Mouse (Mus musculus): ENCODE measurements around the gene Ip6k2. TPM values are rescaled to one million over a fixed set of nuclear protein-coding genes. Genes with fewer than 3 reads are reported as not detected.

The Ip6k2 gene
- polyA plus RNA-seq, 1 experiment from 2014 or later, result 217 TPM

DNA sequence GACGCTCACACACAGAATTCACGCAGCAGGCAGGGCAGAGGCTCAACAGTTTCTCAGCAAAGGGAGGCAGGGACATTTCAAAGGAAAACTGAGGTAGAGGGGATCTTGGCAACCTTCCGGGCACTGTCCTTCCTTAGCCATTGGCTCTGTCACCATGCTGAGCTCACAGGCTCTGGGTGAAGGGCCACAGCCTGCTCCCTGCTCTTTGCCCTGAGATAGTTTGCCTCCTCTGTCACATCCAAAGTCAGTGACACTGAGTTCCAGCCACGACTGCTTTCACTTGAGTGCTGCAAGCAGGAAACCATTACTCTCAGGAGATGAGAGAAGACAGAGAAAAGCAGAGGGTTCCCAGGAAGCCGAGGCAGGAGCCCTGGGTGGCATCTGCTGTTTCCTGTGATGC is 36.5 kb downstream of the Ip6k2 start:
- no peak overlapping the region for H3K4me2 ChIP-seq (ENCODE audit: low read length)

DNA sequence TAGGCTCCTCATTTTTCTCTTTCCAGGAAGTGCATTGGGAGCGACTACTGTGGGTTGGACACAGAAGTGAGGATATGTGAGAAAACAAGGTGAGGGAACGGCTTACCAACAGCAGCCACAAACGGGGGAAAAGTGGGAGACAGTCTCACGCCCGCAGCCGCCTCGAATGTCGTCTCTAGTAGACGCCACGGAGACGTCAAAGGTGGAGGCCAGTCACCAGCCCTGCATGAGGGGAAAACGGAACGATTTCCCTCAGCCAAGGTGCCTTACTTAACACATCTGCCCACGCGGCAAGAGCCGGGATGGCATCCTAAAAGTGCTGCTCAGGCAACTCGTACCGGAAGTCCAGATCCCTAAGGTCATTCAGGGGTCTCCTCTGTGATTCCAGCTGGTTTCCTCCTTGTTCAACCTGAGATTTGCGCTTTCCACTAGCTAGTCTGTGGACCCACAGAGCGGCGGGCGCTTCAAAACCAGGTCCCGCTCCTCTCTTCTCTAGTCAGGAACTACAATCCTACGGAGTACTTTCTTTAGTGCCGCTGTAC is 40.6 kb downstream of the Ip6k2 start:
- Histone ChIP-seq H3K4me1 (ENCODE audit: control insufficient read depth, insufficient read depth, low read length) (peaks cover 12% of the 10 kb centered on the region; the same call in 1 of the 2 replicates), H3K4me3 (ENCODE audit: low read depth, low read length) (peak overlapping the region; percentile 75), H3K27ac (ENCODE audit: low read depth, low read length) (peak overlapping the region; percentile 2; the same call in 1 of the 2 replicates), H3K9me3 (replicated peaks; ENCODE audit: control insufficient read depth, low read length) (no peaks in the 10 kb centered on the region), H3K36me3 (ENCODE audit: control insufficient read depth, insufficient read depth, low read length) (peaks cover 18% of the 10 kb centered on the region), H3K9ac (ENCODE audit: low read length) (peak overlapping the region; percentile 89), H3K27me3 (replicated peaks; ENCODE audit: control insufficient read depth, insufficient read depth, low read length) (peaks cover 9% of the 10 kb centered on the region; the same call in 1 of the 2 replicates), H3K4me2 (ENCODE audit: low read length) (peak overlapping the region; percentile 73)
- 5% methylated on average over 25 of the region's 25 CpGs for WGBS
- DNase-seq (ENCODE audit: low spot score) (no peak), ATAC-seq (no peak)

More for the DNA sequence above, 36.5 kb downstream of the Ip6k2 start:
- WGBS, result 75% methylated on average over 5 of the region's 5 CpGs
- Histone ChIP-seq H3K27ac (ENCODE audit: low read depth, low read length) (no peak overlapping the region), H3K4me3 (ENCODE audit: low read depth, low read length) (no peak overlapping the region), H3K4me1 (ENCODE audit: control insufficient read depth, insufficient read depth, low read length) (0 out of 2 replicates have a peak, but pooled peaks cover 3% of the 10 kb centered on the region), H3K9me3 (replicated peaks; ENCODE audit: control insufficient read depth, low read length) (no peaks in the 10 kb centered on the region), H3K36me3 (ENCODE audit: control insufficient read depth, insufficient read depth, low read length) (peaks cover 28% of the 10 kb centered on the region), H3K9ac (ENCODE audit: low read length) (no peak overlapping the region), H3K27me3 (replicated peaks; ENCODE audit: control insufficient read depth, insufficient read depth, low read length) (peaks cover 9% of the 10 kb centered on the region; the same call in 1 of the 2 replicates)
- ATAC-seq, result no peak
- DNase-seq (ENCODE audit: low spot score), result no peak

GRCm38 (mm10) chr9:108824755-108825413 is 41.3 kb downstream of the Ip6k2 start:
- peaks cover 15% of the 10 kb centered on the region; the same call in 1 of the 2 replicates for H3K27me3 ChIP-seq (replicated peaks; ENCODE audit: control insufficient read depth, insufficient read depth, low read length)
- ATAC-seq (peak; percentile 82), DNase-seq (ENCODE audit: low spot score) (peak; percentile 97)
- H3K27ac ChIP-seq (ENCODE audit: low read depth, low read length), result peak overlapping the region; percentile 70
- WGBS, result under 1% methylated on average over 31 of the region's 31 CpGs
- no peaks in the 10 kb centered on the region for H3K9me3 ChIP-seq (replicated peaks; ENCODE audit: control insufficient read depth, low read length)
- H3K4me1 ChIP-seq (ENCODE audit: control insufficient read depth, insufficient read depth, low read length), result peaks cover 17% of the 10 kb centered on the region; the same call in 1 of the 2 replicates
- H3K4me2 ChIP-seq (ENCODE audit: low read length), result peak overlapping the region; percentile 73
- peak overlapping the region; percentile 89 for H3K9ac ChIP-seq (ENCODE audit: low read length)
- peaks cover 24% of the 10 kb centered on the region for H3K36me3 ChIP-seq (ENCODE audit: control insufficient read depth, insufficient read depth, low read length)
- peak overlapping the region; percentile 75 for H3K4me3 ChIP-seq (ENCODE audit: low read depth, low read length)

- WGBS, result 1% methylated on average over 66 of the region's 70 CpGs
- ATAC-seq, result peak; percentile 84
- peak within 1 kb of the TSS; percentile 89 for H3K9ac ChIP-seq (ENCODE audit: low read length)
- DNase-seq (ENCODE audit: low spot score), result peak; percentile 96
- H3K36me3 ChIP-seq (ENCODE audit: control insufficient read depth, insufficient read depth, low read length), result peaks cover 31% of the 10 kb centered on the region
- no peaks in the 10 kb centered on the region for H3K9me3 ChIP-seq (replicated peaks; ENCODE audit: control insufficient read depth, low read length)
- peak within 1 kb of the TSS; percentile 72 for H3K27ac ChIP-seq (ENCODE audit: low read depth, low read length)
- H3K4me1 ChIP-seq (ENCODE audit: control insufficient read depth, insufficient read depth, low read length), result peaks cover 25% of the 10 kb centered on the region
- peaks cover 18% of the 10 kb centered on the region; the same call in 1 of the 2 replicates for H3K27me3 ChIP-seq (replicated peaks; ENCODE audit: control insufficient read depth, insufficient read depth, low read length)
- H3K4me2 ChIP-seq (ENCODE audit: low read length), result peak within 1 kb of the TSS; percentile 73
- H3K4me3 ChIP-seq (ENCODE audit: low read depth, low read length), result peak within 1 kb of the TSS; percentile 75
These were observed 42.5 kb downstream of the Ip6k2 start, which contains the start of gene Celsr3 for GRCm38 (mm10) chr9:108825820-108826699. TSS of gene Celsr3 (plus strand) at chr9:108826320.

DNA sequence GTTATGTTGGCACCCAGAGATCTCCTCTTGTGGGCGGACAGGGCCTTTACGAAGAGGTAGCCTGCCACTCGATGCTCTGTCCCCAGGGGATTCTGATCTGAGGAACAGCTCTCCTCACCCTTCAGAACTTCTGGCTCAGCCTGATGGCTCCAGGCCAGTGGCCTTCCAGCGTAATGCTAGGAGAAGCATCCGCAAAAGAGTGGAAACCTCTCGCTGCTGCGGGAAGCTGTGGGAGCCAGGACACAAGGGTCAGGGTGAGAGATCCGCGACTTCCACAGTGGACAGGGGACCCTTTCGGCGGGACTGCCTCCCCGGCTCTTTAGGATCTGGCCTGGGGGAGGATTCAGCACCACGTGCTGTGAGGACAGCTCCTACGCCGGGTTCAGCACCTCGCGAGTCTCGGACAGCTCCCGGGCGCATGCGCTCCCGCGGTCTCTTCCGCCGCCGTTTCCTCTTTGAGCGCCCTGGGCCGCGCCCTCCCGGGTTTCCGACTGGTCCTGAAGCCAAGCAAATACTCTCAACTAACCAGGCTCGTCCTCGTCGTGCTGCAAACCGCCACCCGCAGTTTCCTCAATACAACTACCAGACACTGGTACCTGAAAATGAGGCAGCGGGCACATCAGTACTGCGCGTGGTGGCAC is 43.2 kb downstream of the Ip6k2 start:
- WGBS, result under 1% methylated on average over 36 of the region's 39 CpGs
- Histone ChIP-seq H3K27ac (ENCODE audit: low read depth, low read length) (peak overlapping the region; percentile 72), H3K4me3 (ENCODE audit: low read depth, low read length) (peak overlapping the region; percentile 75), H3K4me2 (ENCODE audit: low read length) (peak overlapping the region; percentile 73), H3K27me3 (replicated peaks; ENCODE audit: control insufficient read depth, insufficient read depth, low read length) (peaks cover 25% of the 10 kb centered on the region; the same call in 1 of the 2 replicates), H3K4me1 (ENCODE audit: control insufficient read depth, insufficient read depth, low read length) (peaks cover 32% of the 10 kb centered on the region), H3K9ac (ENCODE audit: low read length) (peak overlapping the region; percentile 89), H3K9me3 (replicated peaks; ENCODE audit: control insufficient read depth, low read length) (no peaks in the 10 kb centered on the region), H3K36me3 (ENCODE audit: control insufficient read depth, insufficient read depth, low read length) (peaks cover 37% of the 10 kb centered on the region)
- ATAC-seq, result peak; percentile 11; the same call in 1 of the 2 replicates
- DNase-seq (ENCODE audit: low spot score), result peak; percentile 67

- DNase-seq (ENCODE audit: low spot score), result no peak
- Histone ChIP-seq H3K4me1 (ENCODE audit: control insufficient read depth, insufficient read depth, low read length) (peaks cover 37% of the 10 kb centered on the region), H3K36me3 (ENCODE audit: control insufficient read depth, insufficient read depth, low read length) (peaks cover 42% of the 10 kb centered on the region), H3K27me3 (replicated peaks; ENCODE audit: control insufficient read depth, insufficient read depth, low read length) (peaks cover 25% of the 10 kb centered on the region; the same call in 1 of the 2 replicates), H3K9me3 (replicated peaks; ENCODE audit: control insufficient read depth, low read length) (no peaks in the 10 kb centered on the region), H3K4me2 (ENCODE audit: low read length) (peak overlapping the region; percentile 73), H3K4me3 (ENCODE audit: low read depth, low read length) (peak overlapping the region; percentile 75), H3K9ac (ENCODE audit: low read length) (peak overlapping the region; percentile 89), H3K27ac (ENCODE audit: low read depth, low read length) (no peak overlapping the region; the same call in 1 of the 2 replicates)
- 13% methylated on average over 34 of the region's 34 CpGs for WGBS
- no peak for ATAC-seq
These were observed 43.9 kb downstream of the Ip6k2 start for GRCm38 (mm10) chr9:108827454-108827853.

DNA sequence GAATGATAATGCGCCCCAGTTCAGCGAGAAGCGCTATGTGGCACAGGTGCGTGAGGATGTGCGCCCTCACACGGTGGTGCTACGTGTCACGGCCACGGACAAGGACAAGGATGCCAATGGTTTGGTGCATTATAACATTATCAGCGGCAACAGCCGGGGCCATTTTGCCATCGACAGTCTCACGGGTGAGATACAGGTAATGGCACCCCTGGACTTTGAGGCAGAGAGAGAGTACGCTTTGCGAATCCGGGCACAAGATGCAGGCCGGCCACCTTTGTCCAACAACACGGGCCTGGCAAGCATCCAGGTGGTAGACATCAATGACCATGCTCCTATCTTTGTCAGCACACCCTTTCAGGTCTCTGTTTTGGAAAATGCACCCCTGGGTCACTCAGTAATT is 44.3 kb downstream of the Ip6k2 start:
- no peak overlapping the region for H3K27ac ChIP-seq (ENCODE audit: low read depth, low read length)
- peaks cover 47% of the 10 kb centered on the region for H3K36me3 ChIP-seq (ENCODE audit: control insufficient read depth, insufficient read depth, low read length)
- peaks cover 40% of the 10 kb centered on the region for H3K4me1 ChIP-seq (ENCODE audit: control insufficient read depth, insufficient read depth, low read length)
- H3K4me3 ChIP-seq (ENCODE audit: low read depth, low read length), result peak overlapping the region; percentile 75
- DNase-seq (ENCODE audit: low spot score), result no peak
- peaks cover 25% of the 10 kb centered on the region; the same call in 1 of the 2 replicates for H3K27me3 ChIP-seq (replicated peaks; ENCODE audit: control insufficient read depth, insufficient read depth, low read length)
- H3K9ac ChIP-seq (ENCODE audit: low read length), result no peak overlapping the region; the same call in 1 of the 2 replicates
- ATAC-seq, result no peak
- 71% methylated on average over 18 of the region's 18 CpGs for WGBS
- no peaks in the 10 kb centered on the region for H3K9me3 ChIP-seq (replicated peaks; ENCODE audit: control insufficient read depth, low read length)
- peak overlapping the region; percentile 73 for H3K4me2 ChIP-seq (ENCODE audit: low read length)

GRCm38 (mm10) chr9:108831637-108832036 is 48.0 kb downstream of the Ip6k2 start:
- H3K36me3 ChIP-seq (ENCODE audit: control insufficient read depth, insufficient read depth, low read length), result peaks cover 84% of the 10 kb centered on the region
- 9% methylated on average over 23 of the region's 23 CpGs for WGBS

More at GRCm38 (mm10) chr9:108831637-108832036, 48.0 kb downstream of the Ip6k2 start:
- DNase-seq (ENCODE audit: low spot score) (no peak), ATAC-seq (no peak)
- Histone ChIP-seq H3K27ac (ENCODE audit: low read depth, low read length) (no peak overlapping the region), H3K9ac (ENCODE audit: low read length) (peak overlapping the region; percentile 43), H3K27me3 (replicated peaks; ENCODE audit: control insufficient read depth, insufficient read depth, low read length) (0 out of 2 replicates have a peak, but pooled peaks cover 16% of the 10 kb centered on the region), H3K4me1 (ENCODE audit: control insufficient read depth, insufficient read depth, low read length) (peaks cover 37% of the 10 kb centered on the region), H3K9me3 (replicated peaks; ENCODE audit: control insufficient read depth, low read length) (no peaks in the 10 kb centered on the region), H3K4me2 (ENCODE audit: low read length) (peak overlapping the region; percentile 72), H3K4me3 (ENCODE audit: low read depth, low read length) (peak overlapping the region; percentile 30)
